Mouse (Mus musculus): Measurements from ENCODE around the gene Ypel5. TPM values are rescaled to one million over a fixed set of nuclear protein-coding genes. Genes with fewer than 3 reads are reported as not detected.
A peak's percentile ranks its signal among the peaks of the same experiment; 100 is the strongest.

The Ypel5 gene
- polyA plus RNA-seq, 1 experiment from 2014 or later: 131 TPM

- WGBS: 13% methylated on average over 12 of the region's 12 CpGs
- H3K9ac ChIP-seq (replicated peaks; ENCODE audit: low read length): no peak overlapping the region
- ATAC-seq (ENCODE audit: low FRiP score, low TSS enrichment) (peak; percentile 43; the same call in 1 of the 2 replicates), DNase-seq (peak; percentile 84)
- no peak overlapping the region for H3K27ac ChIP-seq (replicated peaks; ENCODE audit: low read depth, low read length)
- H3K36me3 ChIP-seq (ENCODE audit: control insufficient read depth, insufficient read depth, low read length): no peaks in the 10 kb centered on the region
- no peaks in the 10 kb centered on the region for H3K9me3 ChIP-seq (ENCODE audit: control insufficient read depth, low read length)
- no peaks in the 10 kb centered on the region for H3K27me3 ChIP-seq (ENCODE audit: control insufficient read depth, insufficient read depth, low read length)
- H3K4me1 ChIP-seq (ENCODE audit: control insufficient read depth, insufficient read depth, low read length): no peaks in the 10 kb centered on the region
- H3K4me3 ChIP-seq (replicated peaks; ENCODE audit: low read depth, low read length): no peak overlapping the region
- no peak overlapping the region for H3K4me2 ChIP-seq (ENCODE audit: low read length)
Measured at GRCm38 (mm10) chr17:72813419-72814315, 22.6 kb upstream of the Ypel5 start.

- H3K4me1 ChIP-seq (ENCODE audit: control insufficient read depth, insufficient read depth, low read length): no peaks in the 10 kb centered on the region
- no peaks in the 10 kb centered on the region for H3K36me3 ChIP-seq (ENCODE audit: control insufficient read depth, insufficient read depth, low read length)
- H3K9ac ChIP-seq (replicated peaks; ENCODE audit: low read length): no peak overlapping the region
- H3K4me2 ChIP-seq (ENCODE audit: low read length): no peak overlapping the region
- H3K27me3 ChIP-seq (ENCODE audit: control insufficient read depth, insufficient read depth, low read length): no peaks in the 10 kb centered on the region
- no peak overlapping the region for H3K27ac ChIP-seq (replicated peaks; ENCODE audit: low read depth, low read length)
- no peak for DNase-seq
- H3K4me3 ChIP-seq (replicated peaks; ENCODE audit: low read depth, low read length): no peak overlapping the region
- no peaks in the 10 kb centered on the region for H3K9me3 ChIP-seq (ENCODE audit: control insufficient read depth, low read length)
- no peak for ATAC-seq (ENCODE audit: low FRiP score, low TSS enrichment)
- WGBS: 85% methylated on average over 5 of the region's 5 CpGs
Measured at GRCm38 (mm10) chr17:72817574-72817973, 18.7 kb upstream of the Ypel5 start.

GRCm38 (mm10) chr17:72819714-72820113, 16.5 kb upstream of the Ypel5 start:
- WGBS: 67% methylated on average over 2 of the region's 2 CpGs
- no peaks in the 10 kb centered on the region for H3K36me3 ChIP-seq (ENCODE audit: control insufficient read depth, insufficient read depth, low read length)
- H3K9me3 ChIP-seq (ENCODE audit: control insufficient read depth, low read length): no peaks in the 10 kb centered on the region
- no peaks in the 10 kb centered on the region for H3K4me1 ChIP-seq (ENCODE audit: control insufficient read depth, insufficient read depth, low read length)
- H3K27me3 ChIP-seq (ENCODE audit: control insufficient read depth, insufficient read depth, low read length): no peaks in the 10 kb centered on the region
- ATAC-seq (ENCODE audit: low FRiP score, low TSS enrichment) (no peak), DNase-seq (no peak)
- H3K4me2 ChIP-seq (ENCODE audit: low read length): no peak overlapping the region
- H3K27ac ChIP-seq (replicated peaks; ENCODE audit: low read depth, low read length): no peak overlapping the region
- H3K9ac ChIP-seq (replicated peaks; ENCODE audit: low read length): no peak overlapping the region
- H3K4me3 ChIP-seq (replicated peaks; ENCODE audit: low read depth, low read length): no peak overlapping the region

GRCm38 (mm10) chr17:72820425-72820824, 15.8 kb upstream of the Ypel5 start:
- DNase-seq (no peak), ATAC-seq (ENCODE audit: low FRiP score, low TSS enrichment) (no peak)
- H3K4me2 ChIP-seq (ENCODE audit: low read length): no peak overlapping the region
- no peak overlapping the region for H3K9ac ChIP-seq (replicated peaks; ENCODE audit: low read length)
- no peaks in the 10 kb centered on the region for H3K9me3 ChIP-seq (ENCODE audit: control insufficient read depth, low read length)
- H3K36me3 ChIP-seq (ENCODE audit: control insufficient read depth, insufficient read depth, low read length): no peaks in the 10 kb centered on the region
- H3K4me1 ChIP-seq (ENCODE audit: control insufficient read depth, insufficient read depth, low read length): no peaks in the 10 kb centered on the region
- H3K27ac ChIP-seq (replicated peaks; ENCODE audit: low read depth, low read length): no peak overlapping the region
- WGBS: 68% methylated on average over 4 of the region's 4 CpGs
- no peak overlapping the region for H3K4me3 ChIP-seq (replicated peaks; ENCODE audit: low read depth, low read length)
- H3K27me3 ChIP-seq (ENCODE audit: control insufficient read depth, insufficient read depth, low read length): no peaks in the 10 kb centered on the region

GRCm38 (mm10) chr17:72821923-72822322, 14.3 kb upstream of the Ypel5 start:
- no peak overlapping the region for H3K9ac ChIP-seq (replicated peaks; ENCODE audit: low read length)
- no peak overlapping the region for H3K27ac ChIP-seq (replicated peaks; ENCODE audit: low read depth, low read length)
- H3K4me3 ChIP-seq (replicated peaks; ENCODE audit: low read depth, low read length): no peak overlapping the region
- DNase-seq: no peak
- no peaks in the 10 kb centered on the region for H3K4me1 ChIP-seq (ENCODE audit: control insufficient read depth, insufficient read depth, low read length)
- 85% methylated on average over 1 of the region's 1 CpGs for WGBS
- H3K4me2 ChIP-seq (ENCODE audit: low read length): no peak overlapping the region
- H3K9me3 ChIP-seq (ENCODE audit: control insufficient read depth, low read length): no peaks in the 10 kb centered on the region
- H3K36me3 ChIP-seq (ENCODE audit: control insufficient read depth, insufficient read depth, low read length): no peaks in the 10 kb centered on the region
- ATAC-seq (ENCODE audit: low FRiP score, low TSS enrichment): no peak
- H3K27me3 ChIP-seq (ENCODE audit: control insufficient read depth, insufficient read depth, low read length): no peaks in the 10 kb centered on the region

GRCm38 (mm10) chr17:72826916-72827534, 9.2 kb upstream of the Ypel5 start:
- DNase-seq (no peak), ATAC-seq (ENCODE audit: low FRiP score, low TSS enrichment) (no peak)
- Histone ChIP-seq H3K4me3 (replicated peaks; ENCODE audit: low read depth, low read length) (no peak overlapping the region), H3K27me3 (ENCODE audit: control insufficient read depth, insufficient read depth, low read length) (no peaks in the 10 kb centered on the region), H3K36me3 (ENCODE audit: control insufficient read depth, insufficient read depth, low read length) (no peaks in the 10 kb centered on the region), H3K9me3 (ENCODE audit: control insufficient read depth, low read length) (no peaks in the 10 kb centered on the region), H3K9ac (replicated peaks; ENCODE audit: low read length) (no peak overlapping the region), H3K27ac (replicated peaks; ENCODE audit: low read depth, low read length) (no peak overlapping the region), H3K4me1 (ENCODE audit: control insufficient read depth, insufficient read depth, low read length) (no peaks in the 10 kb centered on the region), H3K4me2 (ENCODE audit: low read length) (no peak overlapping the region)
- WGBS: 82% methylated on average over 3 of the region's 3 CpGs

GRCm38 (mm10) chr17:72828027-72828678, 8.1 kb upstream of the Ypel5 start:
- ATAC-seq (ENCODE audit: low FRiP score, low TSS enrichment) (no peak), DNase-seq (no peak)
- Histone ChIP-seq H3K9ac (replicated peaks; ENCODE audit: low read length) (no peak overlapping the region), H3K4me2 (ENCODE audit: low read length) (no peak overlapping the region), H3K9me3 (ENCODE audit: control insufficient read depth, low read length) (no peaks in the 10 kb centered on the region), H3K36me3 (ENCODE audit: control insufficient read depth, insufficient read depth, low read length) (no peaks in the 10 kb centered on the region), H3K4me1 (ENCODE audit: control insufficient read depth, insufficient read depth, low read length) (no peaks in the 10 kb centered on the region), H3K4me3 (replicated peaks; ENCODE audit: low read depth, low read length) (no peak overlapping the region), H3K27ac (replicated peaks; ENCODE audit: low read depth, low read length) (no peak overlapping the region), H3K27me3 (ENCODE audit: control insufficient read depth, insufficient read depth, low read length) (no peaks in the 10 kb centered on the region)
- WGBS: 89% methylated on average over 3 of the region's 3 CpGs

- Histone ChIP-seq H3K9ac (replicated peaks; ENCODE audit: low read length) (no peak overlapping the region), H3K9me3 (ENCODE audit: control insufficient read depth, low read length) (no peaks in the 10 kb centered on the region), H3K4me2 (ENCODE audit: low read length) (no peak overlapping the region), H3K36me3 (ENCODE audit: control insufficient read depth, insufficient read depth, low read length) (no peaks in the 10 kb centered on the region), H3K27me3 (ENCODE audit: control insufficient read depth, insufficient read depth, low read length) (no peaks in the 10 kb centered on the region), H3K27ac (replicated peaks; ENCODE audit: low read depth, low read length) (no peak overlapping the region), H3K4me1 (ENCODE audit: control insufficient read depth, insufficient read depth, low read length) (no peaks in the 10 kb centered on the region), H3K4me3 (replicated peaks; ENCODE audit: low read depth, low read length) (no peak overlapping the region)
- WGBS: 90% methylated on average over 8 of the region's 8 CpGs
- ATAC-seq (ENCODE audit: low FRiP score, low TSS enrichment): no peak
- DNase-seq: no peak
Measured at GRCm38 (mm10) chr17:72828687-72829086, 7.6 kb upstream of the Ypel5 start.
